Mouse (Mus musculus): Measurements from ENCODE around the gene Sf3a1.
"Not testable (repeated sequence)": the region's sequence is repeated elsewhere in the genome, so short reads cannot be mapped to it uniquely, and the experiment has no call there.

The Sf3a1 gene

GRCm38 (mm10) chr11:4159808-4160708 lies at the start of gene Sf3a1, which contains the start of gene Ccdc157:
TSS of gene Sf3a1 (plus strand) at chr11:4160350.
TSS of gene Ccdc157 (minus strand) at chr11:4160293.
- peak; percentile 86 for DNase-seq (ENCODE audit: low read depth, low spot score)

GRCm38 (mm10) chr11:4112033-4112432 lies 48.1 kb upstream of the Sf3a1 start:
- no peak for DNase-seq (ENCODE audit: low read depth, low spot score)

- no peak for DNase-seq (ENCODE audit: low read depth, low spot score)
Observed at GRCm38 (mm10) chr11:4112861-4113260, 47.3 kb upstream of the Sf3a1 start.

- no peak for DNase-seq (ENCODE audit: low read depth, low spot score)
Observed at GRCm38 (mm10) chr11:4113496-4113895, 46.7 kb upstream of the Sf3a1 start.

GRCm38 (mm10) chr11:4113970-4114369 lies 46.2 kb upstream of the Sf3a1 start:
- DNase-seq (ENCODE audit: low read depth, low spot score), result no peak

GRCm38 (mm10) chr11:4114541-4114940 lies 45.6 kb upstream of the Sf3a1 start:
- not testable (repeated sequence) for DNase-seq (ENCODE audit: low read depth, low spot score)

GRCm38 (mm10) chr11:4115407-4115806 lies 44.7 kb upstream of the Sf3a1 start:
- DNase-seq (ENCODE audit: low read depth, low spot score), result no peak

- DNase-seq (ENCODE audit: low read depth, low spot score), result no peak
Observed at GRCm38 (mm10) chr11:4116458-4117141, 43.5 kb upstream of the Sf3a1 start.

GRCm38 (mm10) chr11:4117372-4118071 lies 42.6 kb upstream of the Sf3a1 start:
- no peak for DNase-seq (ENCODE audit: low read depth, low spot score)

- DNase-seq (ENCODE audit: low read depth, low spot score), result no peak
Observed at GRCm38 (mm10) chr11:4118081-4118921, 41.8 kb upstream of the Sf3a1 start.

- DNase-seq (ENCODE audit: low read depth, low spot score), result no peak
Observed at GRCm38 (mm10) chr11:4119635-4120034, 40.5 kb upstream of the Sf3a1 start.

GRCm38 (mm10) chr11:4121691-4122090 lies 38.5 kb upstream of the Sf3a1 start:
- no peak for DNase-seq (ENCODE audit: low read depth, low spot score)

GRCm38 (mm10) chr11:4122226-4122625 lies 37.9 kb upstream of the Sf3a1 start:
- no peak for DNase-seq (ENCODE audit: low read depth, low spot score)

GRCm38 (mm10) chr11:4122742-4123579 lies 37.2 kb upstream of the Sf3a1 start, which contains the start of gene Sec14l2:
TSS of gene Sec14l2 (minus strand) at chr11:4123415.
- no peak for DNase-seq (ENCODE audit: low read depth, low spot score)

GRCm38 (mm10) chr11:4123922-4124321 lies 36.2 kb upstream of the Sf3a1 start:
- DNase-seq (ENCODE audit: low read depth, low spot score), result peak; percentile 31

- no peak for DNase-seq (ENCODE audit: low read depth, low spot score)
Observed at GRCm38 (mm10) chr11:4127059-4127458, 33.1 kb upstream of the Sf3a1 start.

- not testable (repeated sequence) for DNase-seq (ENCODE audit: low read depth, low spot score)
Observed at GRCm38 (mm10) chr11:4128461-4128860, 31.7 kb upstream of the Sf3a1 start.

GRCm38 (mm10) chr11:4133450-4133849 lies 26.7 kb upstream of the Sf3a1 start:
- DNase-seq (ENCODE audit: low read depth, low spot score), result peak; percentile 46

- no peak for DNase-seq (ENCODE audit: low read depth, low spot score)
Observed at GRCm38 (mm10) chr11:4134400-4134799, 25.8 kb upstream of the Sf3a1 start.
